Mouse (Mus musculus): ENCODE measurements around the gene Vmn2r69.

The Vmn2r69 gene

GRCm38 (mm10) chr7:85415820-85416219 lies at the start of gene Vmn2r69:
Gene Vmn2r69 (minus strand): TSS chr7:85415920.
- no peak for DNase-seq (ENCODE audit: low spot score in 2 of 2)
